Mouse (Mus musculus): ENCODE measurements around the gene Asap3.

GRCm38 (mm10) chr4:136281611-136282010 lies 75.4 kb downstream of the Asap3 start:
- TF ChIP-seq MAFK (IDR thresholded peaks at IDR 0.05; ENCODE audit: insufficient read depth, low read depth, low read length) (no peak), ZC3H11A (IDR thresholded peaks at IDR 0.05; ENCODE audit: borderline replicate concordance, low read depth, low read length) (no peak), HCFC1 (IDR thresholded peaks at IDR 0.05; ENCODE audit: borderline replicate concordance, insufficient read depth, low read length) (no peak), CHD2 (IDR thresholded peaks at IDR 0.05; ENCODE audit: low read depth, low read length) (no peak)
